Mouse (Mus musculus) kidney, postnatal 14 days (tissue): Measurements from ENCODE around the gene Letm1.

ENCODE experiments used
- DNase-seq: peaks from one replicate; pipeline ENCODE4 v3.0.0; 2022; ENCODE audit warnings: mixed read lengths

Letm1 gene

GRCm38 (mm10) chr5:33705612-33706349, 76.8 kb downstream of the Letm1 start:
- peak; percentile 37 for DNase-seq

GRCm38 (mm10) chr5:33704945-33705611, 77.5 kb downstream of the Letm1 start:
- DNase-seq = peak; percentile 56

- no peak for DNase-seq
Observed at GRCm38 (mm10) chr5:33703999-33704398, 78.6 kb downstream of the Letm1 start.

- no peak for DNase-seq
Observed at GRCm38 (mm10) chr5:33701832-33702231, 80.8 kb downstream of the Letm1 start.

GRCm38 (mm10) chr5:33700010-33700409, 82.6 kb downstream of the Letm1 start:
- DNase-seq = no peak

- DNase-seq = no peak
Observed at GRCm38 (mm10) chr5:33698669-33699068, 83.9 kb downstream of the Letm1 start.

- DNase-seq = no peak
Observed at GRCm38 (mm10) chr5:33697947-33698512, 84.6 kb downstream of the Letm1 start.

- DNase-seq = no peak
Observed at GRCm38 (mm10) chr5:33697534-33697933, 85.1 kb downstream of the Letm1 start.

GRCm38 (mm10) chr5:33696430-33696829, 86.2 kb downstream of the Letm1 start:
- DNase-seq = no peak

GRCm38 (mm10) chr5:33695718-33696121, 86.9 kb downstream of the Letm1 start:
- DNase-seq = no peak

- peak; percentile 71 for DNase-seq
Observed at GRCm38 (mm10) chr5:33694848-33695717, 87.5 kb downstream of the Letm1 start.

GRCm38 (mm10) chr5:33694461-33694847, 88.2 kb downstream of the Letm1 start:
- no peak for DNase-seq

GRCm38 (mm10) chr5:33692393-33692792, 90.2 kb downstream of the Letm1 start:
- DNase-seq = peak; percentile 59

GRCm38 (mm10) chr5:33689852-33690645, 92.6 kb downstream of the Letm1 start:
- DNase-seq = peak; percentile 75
